Comparison of ENCODE assay signal across 9 mouse cellular contexts in the genomic region with DNA sequence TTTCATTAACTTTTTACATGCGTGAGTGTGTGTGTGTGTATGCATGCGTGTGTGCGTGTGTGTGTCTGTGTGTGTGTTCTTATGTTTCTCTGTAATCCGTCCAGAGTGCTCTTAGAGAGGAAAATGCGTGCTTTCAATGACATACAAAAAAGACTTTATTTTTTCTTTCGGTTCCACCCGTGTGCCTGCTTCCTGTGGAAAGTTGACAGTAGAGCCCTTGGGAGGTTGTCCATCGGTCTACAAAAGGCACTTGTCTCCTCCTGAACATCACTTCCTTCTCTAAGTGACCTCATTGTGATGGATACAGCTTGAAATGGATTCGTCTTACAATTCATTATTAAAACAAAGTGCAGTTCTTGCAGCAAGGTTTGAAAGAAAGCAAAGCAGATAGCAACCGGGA. TPM values are rescaled to one million over a fixed set of nuclear protein-coding genes. Genes with fewer than 3 reads are reported as not detected.
DNase-seq lines count a peak whose midpoint lies in the region; ATAC-seq and TF ChIP-seq lines count a peak whose summit lies in the region.
"Had no signal": no experiment of that assay in that cellular context is flagged by ENCODE, and none has a peak within 500 bp of the region (broad histone marks: within the 10 kb centered on the region; RNA-seq: fewer than 3 reads in every experiment).

No protein-coding gene starts in this region.

- dilution Hi-C loops in CH12.LX (cut with MboI; ENCODE audit: extremely low pct_ligation_motif_present, extremely low pct_unique_long_range_greater_than_20kb, low sequenced_read_pairs), result no loop called here

- no peak for DNase-seq in hindbrain, embryonic 14.5 days (ENCODE audit: low spot score)
- peak; percentile 39 for DNase-seq in 416B (ENCODE audit: low read depth)
- no peak for DNase-seq in CH12.LX (ENCODE audit: extremely low read depth)
- DNase-seq in thymus, postnatal 10 days (ENCODE audit: low spot score in 2 of 2), result no peak
- DNase-seq in adrenal gland, postnatal 4 days (ENCODE audit: low spot score in 2 of 2), result no peak
- DNase-seq: cerebellum, postnatal 36 days had no signal

- no peak for TF ChIP-seq CTCF in CH12.LX (conservative IDR thresholded peaks at IDR 0.05 in 1 of 2, IDR thresholded peaks at IDR 0.05 in 1 of 2; ENCODE audit: low read depth in 2 of 2, low read length in 2 of 2)

- no peak overlapping the region for H3K4me3 ChIP-seq in hindbrain, embryonic 13.5 days
- H3K4me3 ChIP-seq in hindbrain, embryonic 14.5 days (replicated peaks; ENCODE audit: low read length), result no peak overlapping the region
- H3K4me3 ChIP-seq in CH12.LX (replicated peaks in 1 of 3; ENCODE audit: low read depth in 2 of 3, low read length in 2 of 3, poor library complexity in 1 of 3), result no peak overlapping the region
- peak overlapping the region; percentile 17; the same call in 1 of the 2 replicates for H3K4me3 ChIP-seq in limb, embryonic 13.5 days

- H3K9ac ChIP-seq in hindbrain, embryonic 13.5 days, result no peak overlapping the region
- H3K9ac ChIP-seq in hindbrain, embryonic 14.5 days, result no peak overlapping the region
- no peak overlapping the region for H3K9ac ChIP-seq in CH12.LX (ENCODE audit: insufficient read depth, low read depth)
- H3K9ac ChIP-seq in limb, embryonic 13.5 days, result no peak overlapping the region

- no peak for TF ChIP-seq EP300 in CH12.LX (IDR thresholded peaks at IDR 0.05; ENCODE audit: low read length)

- no peaks in the 10 kb centered on the region for H3K79me2 ChIP-seq in CH12.LX (replicated peaks; ENCODE audit: control insufficient read depth, extremely low read depth, insufficient read depth, poor library complexity, severe bottlenecking)

- in situ Hi-C loops in CH12.LX (cut with MboI; ENCODE audit: low pct_ligation_motif_present, low pct_unique_long_range_greater_than_20kb, low sequenced_read_pairs), result loop anchor here (25.0 kb wide), 2 partner anchors 272 to 497 kb away; no protein-coding TSS in a partner anchor

- H3K9me3 ChIP-seq in hindbrain, embryonic 13.5 days, result no peaks in the 10 kb centered on the region
- H3K9me3 ChIP-seq in hindbrain, embryonic 14.5 days (ENCODE audit: control insufficient read depth, low read length), result no peaks in the 10 kb centered on the region
- H3K9me3 ChIP-seq in CH12.LX (replicated peaks; ENCODE audit: low read length), result no peaks in the 10 kb centered on the region
- H3K9me3 ChIP-seq in limb, embryonic 13.5 days, result no peaks in the 10 kb centered on the region

- WGBS in hindbrain, embryonic 13.5 days, result 73% methylated on average over 10 of the region's 10 CpGs
- whole genome bisulfite sequencing in hindbrain, embryonic 14.5 days, result 64% methylated on average over 10 of the region's 10 CpGs
- 70% methylated on average over 10 of the region's 10 CpGs for WGBS in limb, embryonic 13.5 days

- H3K27me3 ChIP-seq in hindbrain, embryonic 13.5 days, result peaks cover 28% of the 10 kb centered on the region
- no peaks in the 10 kb centered on the region for H3K27me3 ChIP-seq in hindbrain, embryonic 14.5 days (ENCODE audit: control insufficient read depth, insufficient read depth, low read length)
- H3K27me3 ChIP-seq in CH12.LX (replicated peaks), result no peaks in the 10 kb centered on the region
- H3K27me3 ChIP-seq in limb, embryonic 13.5 days, result peaks cover 13% of the 10 kb centered on the region

- H3K36me3 ChIP-seq in hindbrain, embryonic 13.5 days, result no peaks in the 10 kb centered on the region
- H3K36me3 ChIP-seq in hindbrain, embryonic 14.5 days (replicated peaks; ENCODE audit: control insufficient read depth, insufficient read depth), result no peaks in the 10 kb centered on the region
- no peaks in the 10 kb centered on the region for H3K36me3 ChIP-seq in CH12.LX (replicated peaks in 1 of 2; ENCODE audit: control insufficient read depth in 1 of 2, insufficient read depth in 1 of 2, low read length in 1 of 2)
- H3K36me3 ChIP-seq in limb, embryonic 13.5 days, result no peaks in the 10 kb centered on the region

- H3K4me1 ChIP-seq in hindbrain, embryonic 13.5 days (replicated peaks), result peaks cover 5% of the 10 kb centered on the region; the same call in 1 of the 2 replicates
- H3K4me1 ChIP-seq in hindbrain, embryonic 14.5 days (replicated peaks; ENCODE audit: control insufficient read depth, insufficient read depth, low read length), result no peaks in the 10 kb centered on the region
- H3K4me1 ChIP-seq in CH12.LX (ENCODE audit: control insufficient read depth in 1 of 2, insufficient read depth in 2 of 2), result peaks cover 11 to 63% of the 10 kb centered on the region in 2 experiments
- H3K4me1 ChIP-seq in limb, embryonic 13.5 days, result peaks cover 12% of the 10 kb centered on the region; the same call in 1 of the 2 replicates

- no peak overlapping the region for H3K27ac ChIP-seq in hindbrain, embryonic 13.5 days
- no peak overlapping the region for H3K27ac ChIP-seq in hindbrain, embryonic 14.5 days
- no peak overlapping the region for H3K27ac ChIP-seq in CH12.LX (ENCODE audit: insufficient read depth, low read depth)
- H3K27ac ChIP-seq in limb, embryonic 13.5 days, result no peak overlapping the region

- no peak for ATAC-seq in hindbrain, embryonic 13.5 days (ENCODE audit: low FRiP score)
- ATAC-seq in hindbrain, embryonic 14.5 days (ENCODE audit: low FRiP score), result no peak
- ATAC-seq in limb, embryonic 13.5 days (ENCODE audit: low FRiP score, low read depth), result no peak
- ATAC-seq in granulocyte monocyte progenitor cell, adult 5-6 weeks (replicated peaks; ENCODE audit: poor library complexity, severe bottlenecking), result no peak

- TF ChIP-seq RAD21 in CH12.LX (IDR thresholded peaks at IDR 0.05; ENCODE audit: low read depth, low read length), result no peak

- TF ChIP-seq POLR2A in CH12.LX (IDR thresholded peaks at IDR 0.05; ENCODE audit: low read depth, low read length), result no peak

- peak overlapping the region; percentile 10; the same call in 1 of the 2 replicates for H3K4me2 ChIP-seq in hindbrain, embryonic 13.5 days
- no peak overlapping the region for H3K4me2 ChIP-seq in hindbrain, embryonic 14.5 days (replicated peaks)
- H3K4me2 ChIP-seq in CH12.LX (ENCODE audit: insufficient read depth, low read depth, poor library complexity, severe bottlenecking), result peak overlapping the region; percentile 42; the same call in 1 of the 2 replicates
- peak overlapping the region; percentile 44 for H3K4me2 ChIP-seq in limb, embryonic 13.5 days (replicated peaks)

TF ChIP-seq in CH12.LX, 34 proteins besides CTCF, POLR2A, EP300 and RAD21:
- TF ChIP-seq USF1 (IDR thresholded peaks at IDR 0.05; ENCODE audit: low read depth, low read length) (no peak), MYC (IDR thresholded peaks at IDR 0.05; ENCODE audit: low read depth, low read length) (0 out of 2 replicates have a peak, but pooled peaks have one; percentile 17), SIN3A (IDR thresholded peaks at IDR 0.05; ENCODE audit: low read length) (no peak)

RNA-seq across cellular contexts. Expression of gene Psen2, which starts 1.6 kb away (rescaled TPM):
- 11.5 and 12.3 TPM in 2 replicates for polyA plus RNA-seq in hindbrain, embryonic 13.5 days (2015; fragmentation: Nextera tagmentation; extraction: Ambion mirVana)
- 16.0 and 16.5 TPM in 2 replicates for polyA plus RNA-seq in hindbrain, embryonic 14.5 days (2014; fragmentation: Nextera tagmentation; extraction: Ambion mirVana)
- total RNA-seq in CH12.LX (2012; rRNA removed) (36.8 and 45.3 TPM in 2 replicates), CH12.LX (2014; rRNA removed) (23.4 and 24.2 TPM in 2 replicates)
- polyA plus RNA-seq in CH12.LX (2012; ENCODE audit: insufficient read length, low read depth), result 46.1 and 47.6 TPM in 2 replicates
- 14.5 and 14.9 TPM in 2 replicates for polyA plus RNA-seq in limb, embryonic 13.5 days (2015; fragmentation: Nextera tagmentation; extraction: Ambion mirVana)
- total RNA-seq in adrenal gland, postnatal 4 days (2021), result 10 to 100 TPM; 40.2 to 45.4 TPM
- 25.5 and 27.9 TPM in 2 replicates for total RNA-seq in granulocyte monocyte progenitor cell, adult 5-6 weeks (2014; fragmentation: Nextera tagmentation)
- total RNA-seq in granulocyte monocyte progenitor cell, adult 5-6 weeks (2017), result 19.6 and 24.5 TPM in 2 replicates
